Mouse (Mus musculus) monocyte, adult 5-6 weeks (primary cell): ENCODE measurements around the gene Ovca2. TPM values are rescaled to one million over a fixed set of nuclear protein-coding genes. Genes with fewer than 3 reads are reported as not detected.
A peak's percentile ranks its signal among the peaks of the same experiment; 100 is the strongest.

Experiments
- ATAC-seq: fragments of 153-309, 156-312 bp; replicated peaks from 2 replicates; pipeline ENCODE4 v1.8.0; 2017; ENCODE audit warnings: mild to moderate bottlenecking; ENCODE audit not compliant: low TSS enrichment, insufficient number of reproducible peaks, severe bottlenecking, poor library complexity, low FRiP score
- total RNA-seq: library from RNA; stranded (forward); fragments of 200-1000, 200-491, 200-594 nt; gene quantifications from 3 replicates; pipeline ENCODE4 v1.2.3, GENCODE M21; 2017

The Ovca2 gene
- total RNA-seq, 1 experiment from 2014 or later: 8.5 TPM

- ATAC-seq: no peak
Measured at GRCm38 (mm10) chr11:75139122-75139963, 39.3 kb downstream of the Ovca2 start.

- peak; percentile 97 for ATAC-seq
Measured at GRCm38 (mm10) chr11:75136666-75137398, 41.8 kb downstream of the Ovca2 start.

DNA sequence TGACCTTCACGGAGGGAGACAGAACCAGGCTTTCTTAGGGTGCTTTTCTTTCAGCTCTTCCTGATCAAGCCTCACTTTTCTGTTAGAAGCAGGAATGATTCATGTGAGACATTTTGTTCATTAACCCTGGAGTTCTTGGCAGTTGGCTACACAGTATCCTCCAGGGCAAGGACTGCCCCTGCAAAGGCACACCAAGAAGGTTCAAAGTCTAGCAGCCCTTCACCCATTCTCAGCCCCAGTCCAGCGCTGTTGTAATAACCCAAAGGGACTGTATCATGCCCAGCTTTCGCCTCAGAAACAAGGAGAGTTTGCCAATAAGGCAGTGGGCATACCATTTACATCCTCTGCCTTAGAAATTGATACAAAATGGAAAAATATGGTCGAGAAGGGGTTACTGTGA is 43.3 kb downstream of the Ovca2 start:
- ATAC-seq: no peak

- ATAC-seq: no peak
Measured at GRCm38 (mm10) chr11:75134485-75135068, 44.1 kb downstream of the Ovca2 start.

- no peak for ATAC-seq
Measured at GRCm38 (mm10) chr11:75133951-75134350, 44.7 kb downstream of the Ovca2 start.

DNA sequence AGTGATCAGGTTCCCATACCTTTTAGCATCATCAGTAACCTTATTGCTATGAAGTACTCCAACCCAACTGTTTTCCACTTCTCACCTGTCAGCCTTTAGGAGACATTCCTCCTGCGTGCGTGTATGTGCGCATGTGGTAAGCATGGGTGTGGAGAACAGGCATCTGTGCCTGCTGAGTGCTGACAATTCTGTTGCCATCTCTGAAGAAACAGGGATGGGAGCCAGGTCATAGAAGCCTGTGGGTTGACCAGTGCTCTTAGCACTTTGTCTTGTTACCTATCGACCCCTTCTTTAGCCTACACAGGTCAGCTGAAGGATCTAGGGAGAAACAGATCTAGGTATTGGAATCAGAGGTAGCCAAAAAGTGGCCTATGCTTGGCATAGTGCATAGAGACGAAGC is 45.2 kb downstream of the Ovca2 start:
- ATAC-seq: no peak

- no peak for ATAC-seq
Measured at GRCm38 (mm10) chr11:75132278-75132677, 46.4 kb downstream of the Ovca2 start.

GRCm38 (mm10) chr11:75131300-75131699 is 47.3 kb downstream of the Ovca2 start:
- no peak for ATAC-seq

- no peak for ATAC-seq
Measured at GRCm38 (mm10) chr11:75129481-75129880, 49.2 kb downstream of the Ovca2 start.

- no peak for ATAC-seq
Measured at GRCm38 (mm10) chr11:75126384-75126783, 52.3 kb downstream of the Ovca2 start.

Other genes starting within 250 kb of the Ovca2 start
- gene Hic1, start 9.3 kb downstream of the Ovca2 start, total RNA-seq: 0.11 to 0.95 TPM (median 0.78 TPM) in 3 replicates
- 3.0 to 22.9 TPM (median 3.2 TPM) in 3 replicates for gene Dph1, start 12.4 kb upstream of the Ovca2 start, total RNA-seq
- gene Rtn4rl1, start 14.9 kb upstream of the Ovca2 start, total RNA-seq: 1.5 to 3.6 TPM (median 2.2 TPM) in 3 replicates
- gene Rpa1, start 169.5 kb upstream of the Ovca2 start, total RNA-seq: 80.4 to 103 TPM (median 85.0 TPM) in 3 replicates
- gene Smyd4, start 169.6 kb upstream of the Ovca2 start, total RNA-seq: 11.4 to 20.4 TPM (median 12.6 TPM) in 3 replicates
- not detected in 3 replicates for gene Serpinf1, start 243.9 kb upstream of the Ovca2 start, total RNA-seq